Mouse (Mus musculus) thymus, adult 2 months (tissue): Measurements from ENCODE around the gene Maml3.

Source experiments
- CTCF ChIP-seq: fragments of 200-500 bp; IDR thresholded peaks from 2 replicates; pipeline ENCODE4 v1.5.1; 2012; ENCODE audit warnings: mild to moderate bottlenecking, control low read depth, low read length, moderate library complexity, borderline replicate concordance; ENCODE audit not compliant: control insufficient read depth, poor library complexity, insufficient read depth; ENCODE audit errors: extremely low read depth
- POLR2A ChIP-seq: fragments of 200-500 bp; IDR thresholded peaks from 2 replicates; pipeline ENCODE4 v1.6.1; 2012; ENCODE audit warnings: mild to moderate bottlenecking, low read length, control low read depth, moderate library complexity; ENCODE audit not compliant: control insufficient read depth, poor library complexity, insufficient read depth; ENCODE audit errors: extremely low read depth

- TF ChIP-seq CTCF (no peak), POLR2A (no peak)
Measured at GRCm38 (mm10) chr3:51765220-51765923, 339.5 kb downstream of the Maml3 start.
